Mouse (Mus musculus) induced T-regulatory cell, adult 2 months (primary cell): ENCODE measurements around the gene Slc7a1.
"Not testable (repeated sequence)": the region's sequence is repeated elsewhere in the genome, so short reads cannot be mapped to it uniquely, and the experiment has no call there.

Experiments used
- DNase-seq: peaks from one replicate; pipeline ENCODE4 v3.0.0-alpha.2; 2012; ENCODE audit warnings: low read depth

Gene Slc7a1

DNA sequence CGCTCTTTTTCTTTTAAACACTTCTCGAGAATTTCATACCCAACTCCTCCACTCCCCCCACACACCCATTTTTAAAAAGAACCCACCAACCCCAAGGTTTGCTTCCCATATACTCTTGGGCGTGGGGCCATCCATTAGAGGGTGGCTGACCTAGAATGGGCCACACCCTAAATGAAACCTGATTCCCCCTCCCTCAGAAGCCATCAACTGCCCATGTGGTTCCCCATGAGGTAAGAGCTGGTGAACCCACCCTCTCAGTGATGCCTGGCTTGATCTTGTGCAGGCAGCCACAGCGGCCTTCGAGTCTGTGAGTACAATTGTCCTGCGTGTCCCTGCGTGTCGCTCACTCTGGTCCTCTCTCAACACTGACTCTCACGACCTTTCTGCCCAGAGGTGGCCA lies 33.2 kb downstream of the Slc7a1 start:
- DNase-seq: no peak

DNA sequence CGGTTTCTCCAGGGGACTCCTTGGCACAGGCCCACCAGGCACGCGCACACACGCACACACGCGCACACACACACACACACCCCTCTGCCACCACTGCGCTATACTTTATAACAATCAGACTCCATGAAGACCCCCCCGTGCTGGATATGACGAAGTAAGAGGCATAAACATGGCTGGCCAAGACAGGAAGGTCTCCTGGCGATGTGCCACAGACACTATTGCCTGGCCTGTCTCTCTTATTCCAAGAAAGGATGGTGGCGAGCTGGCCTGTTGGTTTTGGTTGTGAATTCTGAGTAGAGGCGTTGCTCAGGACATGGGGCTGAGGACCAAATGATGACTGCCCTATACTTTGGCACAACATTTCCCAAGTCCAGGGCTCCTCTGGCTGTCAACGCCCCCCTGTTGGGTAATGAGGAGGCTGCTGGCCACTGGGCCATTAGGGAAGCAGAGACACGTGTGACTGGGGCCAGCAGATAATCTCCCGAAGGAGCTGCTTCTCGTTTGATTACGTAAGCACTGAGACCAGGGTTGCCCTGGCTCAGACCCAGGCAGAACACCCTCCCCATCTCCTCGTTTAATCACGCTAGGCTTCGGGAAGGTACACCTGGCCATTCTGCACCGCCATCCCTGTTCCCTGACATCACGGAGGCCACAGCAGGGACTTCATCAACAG lies 36.1 kb downstream of the Slc7a1 start:
- no peak for DNase-seq

DNA sequence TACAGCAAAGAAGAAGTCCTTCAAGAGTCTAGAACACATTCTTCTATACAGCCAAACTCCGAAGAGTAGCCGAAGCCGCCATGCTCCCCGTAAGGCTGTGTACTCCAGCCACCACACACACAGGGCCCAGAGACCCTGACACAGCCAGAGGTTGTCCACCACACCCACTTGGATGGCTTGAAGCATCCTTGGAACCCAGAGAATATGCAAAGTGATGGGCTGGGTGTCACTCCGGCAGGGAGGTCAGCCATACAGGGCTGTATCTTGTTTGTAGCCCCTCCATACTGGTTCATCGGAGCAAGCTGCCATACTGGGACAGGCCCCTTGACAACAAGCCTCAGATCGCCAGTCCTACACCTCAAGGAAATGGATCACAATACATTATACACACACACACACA lies 37.4 kb downstream of the Slc7a1 start:
- DNase-seq: no peak

DNA sequence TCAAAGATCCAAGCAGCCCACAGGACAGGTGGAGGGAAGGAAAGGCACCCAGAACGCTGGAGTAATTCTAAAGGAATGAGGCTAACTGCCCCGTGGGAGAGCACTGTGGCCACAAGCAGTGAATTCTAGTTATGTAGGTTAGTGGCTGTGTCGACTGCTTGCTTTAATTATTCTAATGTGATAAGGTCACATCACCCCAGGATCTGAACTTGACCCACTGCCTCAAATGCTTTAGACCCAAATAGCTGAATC lies 38.0 kb downstream of the Slc7a1 start:
- DNase-seq: no peak

DNA sequence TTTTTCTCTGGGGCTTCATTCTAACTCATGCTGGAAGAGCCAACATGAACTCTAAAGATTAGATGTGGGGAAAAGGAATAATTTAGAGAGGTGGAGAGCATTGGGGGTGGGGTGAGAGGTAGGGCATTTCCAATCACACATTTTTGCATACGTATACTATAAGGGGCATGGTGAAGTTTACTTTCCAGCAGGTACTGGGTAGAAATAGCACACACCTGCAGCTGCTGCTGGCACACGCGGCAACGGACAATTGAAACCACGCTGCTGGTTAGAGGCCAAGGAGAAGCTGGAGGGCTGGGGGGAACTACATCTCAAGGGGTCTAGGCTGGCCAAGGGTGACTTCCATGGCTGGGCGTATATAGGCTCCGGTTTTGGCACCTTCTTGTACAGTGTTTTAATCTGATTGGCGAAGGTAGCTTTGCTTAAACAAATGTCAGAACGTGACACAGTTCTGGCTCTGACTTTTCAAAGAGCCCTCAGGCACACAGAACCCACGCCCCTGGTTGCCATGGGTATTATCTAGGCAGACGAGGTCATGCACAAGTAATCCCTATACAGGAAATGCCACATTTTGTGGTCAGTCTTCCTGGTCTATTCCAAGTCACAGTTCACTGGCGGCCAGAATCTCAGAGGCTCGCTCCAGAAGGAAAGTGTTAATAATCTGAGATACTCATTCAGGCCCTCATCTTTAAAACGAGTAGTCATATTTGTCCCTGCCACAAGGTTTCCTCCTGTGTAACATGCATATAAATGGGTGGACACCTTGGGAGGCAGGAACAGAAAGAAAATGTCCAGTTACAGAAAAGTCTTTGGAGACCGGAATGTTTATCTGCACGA lies 38.6 kb downstream of the Slc7a1 start:
- DNase-seq: no peak

DNA sequence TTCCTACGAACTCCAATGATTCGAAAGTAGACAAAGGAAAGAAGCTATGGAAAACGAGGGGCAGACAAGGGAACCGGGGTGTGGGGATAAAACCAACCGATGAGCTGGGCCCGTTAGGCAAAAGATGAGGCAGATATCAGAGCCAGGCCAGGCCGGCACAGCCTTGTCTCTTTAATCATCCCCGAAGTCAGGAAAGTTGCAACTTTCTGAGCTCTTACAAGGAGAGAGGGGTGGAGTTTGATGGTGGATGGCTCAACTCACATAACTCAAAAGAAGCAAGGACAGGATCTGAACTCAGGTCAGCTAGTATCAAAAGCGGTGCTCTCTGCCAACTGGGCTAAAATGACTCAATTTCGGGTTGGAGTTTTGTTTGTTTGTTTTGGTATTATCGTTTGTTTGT lies 40.6 kb downstream of the Slc7a1 start:
- no peak for DNase-seq

DNA sequence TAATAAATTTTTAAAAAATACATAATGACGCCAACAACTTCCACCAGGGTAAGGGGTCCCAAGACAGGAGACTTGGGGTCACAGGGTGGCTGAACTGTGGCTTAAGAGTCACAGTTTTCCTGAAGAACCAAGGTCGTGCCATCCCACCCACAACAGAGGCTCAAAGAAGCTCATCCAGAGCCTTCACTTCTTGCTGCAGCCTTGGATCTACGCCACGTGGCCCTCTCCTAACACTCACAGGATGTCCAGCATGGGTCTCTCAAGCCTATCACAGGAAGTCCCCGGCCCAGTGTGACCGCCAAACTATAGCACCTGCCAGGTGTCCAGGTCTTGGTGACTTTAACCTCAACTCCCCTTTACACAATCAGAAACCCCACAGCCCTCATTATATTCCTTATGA lies 42.5 kb downstream of the Slc7a1 start:
- no peak for DNase-seq

DNA sequence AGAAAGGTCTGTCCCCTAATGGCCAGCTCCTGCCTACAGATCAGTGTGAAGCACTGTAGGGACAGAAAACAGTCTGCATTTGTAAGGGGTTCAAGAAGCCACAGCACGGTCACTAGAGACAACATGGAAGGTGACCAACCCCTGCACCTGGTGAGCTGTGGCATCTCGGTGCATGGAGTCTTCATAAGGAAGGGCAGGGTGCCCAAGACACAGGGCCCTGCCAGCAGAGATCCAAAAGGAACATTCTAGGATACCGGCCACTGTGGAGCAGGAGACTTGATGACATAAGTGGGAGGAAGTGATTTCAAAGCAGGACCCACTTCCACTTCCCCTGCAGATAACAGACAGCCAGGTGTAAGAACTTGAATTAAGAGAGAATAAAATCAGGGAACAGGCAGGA lies 43.9 kb downstream of the Slc7a1 start:
- DNase-seq: no peak

DNA sequence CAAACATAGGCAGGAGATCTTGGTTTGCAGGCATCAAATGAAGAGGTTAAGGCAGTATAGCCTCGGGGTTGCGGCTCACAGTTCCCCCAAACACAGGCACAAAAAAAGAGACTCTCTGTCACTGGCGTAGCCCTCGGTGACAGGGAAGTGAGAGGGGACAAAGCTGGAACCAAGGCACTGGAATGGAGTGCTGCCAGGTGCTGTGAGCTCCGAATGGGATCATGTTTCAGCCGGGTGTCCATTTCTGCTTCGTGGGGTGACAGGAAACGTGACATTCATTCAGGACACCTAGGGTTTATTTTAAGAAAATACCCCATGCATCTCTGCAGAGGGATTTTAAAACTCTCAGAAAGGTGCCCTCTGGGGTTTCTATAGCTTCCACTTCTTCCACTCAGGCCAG lies 45.2 kb downstream of the Slc7a1 start:
- DNase-seq: no peak

DNA sequence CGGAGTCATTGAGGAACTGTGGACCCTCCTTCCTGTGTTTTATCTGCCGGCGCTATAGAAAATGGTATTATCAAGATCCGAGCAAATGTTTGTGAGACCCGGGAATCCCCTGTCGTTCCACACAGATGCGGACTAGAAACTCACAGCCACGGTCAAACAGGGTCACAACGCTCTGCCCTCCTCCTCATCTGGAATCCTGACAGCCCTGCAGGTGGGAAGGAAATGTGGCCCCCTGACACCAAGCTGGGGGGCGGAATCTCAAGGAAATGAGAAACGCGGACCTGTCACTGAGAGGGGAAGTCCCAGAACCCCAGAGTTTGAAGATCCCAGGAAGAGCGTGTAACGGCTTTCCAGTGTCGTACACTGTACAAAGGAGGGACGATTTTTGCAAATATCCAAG lies 46.3 kb downstream of the Slc7a1 start:
- DNase-seq: no peak

DNA sequence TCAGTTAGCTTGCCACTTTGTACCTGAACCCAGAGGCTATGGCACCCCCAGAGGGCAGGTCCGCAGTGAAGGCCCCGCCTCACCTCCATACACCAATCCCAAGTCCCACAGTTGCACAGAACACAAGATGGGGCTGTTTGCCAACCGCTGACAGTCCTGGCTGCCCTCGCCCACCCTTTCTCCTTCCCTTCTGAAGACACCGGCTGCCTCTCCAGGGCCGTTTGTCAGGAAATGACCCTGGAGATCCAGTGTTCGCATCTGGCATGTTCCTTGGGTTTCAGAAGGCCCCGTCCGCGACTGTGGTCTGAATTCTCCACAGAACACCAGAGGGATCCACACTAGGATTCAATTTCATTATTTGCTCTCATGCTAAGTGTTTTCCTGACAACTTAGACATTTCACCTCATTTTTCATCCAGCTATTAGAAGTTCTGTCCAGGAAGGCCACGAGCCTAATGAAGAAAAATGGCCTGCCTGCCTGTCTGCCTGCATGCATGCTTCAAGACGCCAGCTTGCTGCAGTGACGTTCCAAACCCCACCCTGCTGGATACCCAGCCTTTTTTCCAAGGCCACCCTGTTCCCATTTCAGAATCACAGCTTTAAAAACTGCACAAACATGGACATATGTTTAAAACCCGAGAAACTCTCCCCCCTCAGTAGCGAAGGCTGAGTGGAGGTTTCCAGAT lies 50.2 kb downstream of the Slc7a1 start:
- DNase-seq: no peak

DNA sequence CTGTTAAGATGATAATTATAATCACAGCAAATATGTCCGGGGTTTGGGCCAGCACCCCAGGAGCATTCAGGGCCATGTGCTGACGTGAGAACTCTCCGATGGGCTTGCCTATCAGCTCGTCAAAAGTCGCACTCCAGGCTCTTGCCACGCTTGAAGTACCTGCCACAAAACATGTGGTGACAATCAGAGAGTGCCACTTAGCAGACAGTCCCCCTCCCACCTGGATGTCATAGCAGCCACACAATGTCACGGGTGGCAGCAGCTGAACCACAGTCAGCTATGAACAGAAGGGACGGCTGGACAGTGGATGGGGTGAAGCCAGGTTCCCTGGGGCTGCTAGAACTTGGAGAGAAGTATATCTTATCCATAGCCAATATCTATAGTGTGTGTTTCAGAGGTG lies 51.6 kb downstream of the Slc7a1 start:
- no peak for DNase-seq

DNA sequence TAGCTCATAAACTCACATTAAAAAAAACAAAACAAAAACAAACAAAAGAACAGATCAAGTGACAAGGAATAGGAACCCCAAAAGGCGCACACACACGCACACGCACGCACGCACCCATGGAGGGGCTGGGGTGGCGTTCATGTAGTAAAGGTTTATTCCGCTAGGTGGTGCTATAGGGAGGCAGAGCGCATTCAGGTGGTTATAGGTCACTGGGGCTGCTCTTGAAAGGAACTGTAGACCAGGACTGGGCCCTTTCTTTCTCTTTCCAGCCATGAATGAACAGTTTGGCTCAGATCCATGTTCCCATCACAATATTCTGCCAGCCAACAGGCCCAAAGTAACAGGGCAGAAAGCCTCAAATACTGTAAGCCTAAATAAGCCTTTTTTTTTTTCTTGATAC lies 53.2 kb downstream of the Slc7a1 start:
- DNase-seq: peak; percentile 71

DNA sequence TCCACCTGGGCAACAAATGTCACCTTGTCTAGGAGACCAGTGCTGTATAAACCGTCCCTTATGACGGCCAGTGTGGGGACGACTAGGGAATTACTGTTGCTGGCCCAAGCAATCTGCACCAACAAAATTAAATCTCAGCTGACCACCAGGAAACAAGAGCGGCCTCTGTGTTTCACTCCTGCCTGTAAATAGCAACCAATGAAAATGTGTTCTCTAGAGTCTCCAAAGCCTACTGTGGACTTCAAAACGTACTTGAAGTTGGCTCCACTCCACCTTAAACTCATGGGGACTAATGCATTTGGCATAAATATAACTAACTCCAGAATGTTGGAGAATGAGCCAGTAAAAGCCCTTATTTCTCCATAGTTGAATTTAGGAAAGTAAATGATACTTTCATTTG lies 55.3 kb downstream of the Slc7a1 start:
- no peak for DNase-seq

DNA sequence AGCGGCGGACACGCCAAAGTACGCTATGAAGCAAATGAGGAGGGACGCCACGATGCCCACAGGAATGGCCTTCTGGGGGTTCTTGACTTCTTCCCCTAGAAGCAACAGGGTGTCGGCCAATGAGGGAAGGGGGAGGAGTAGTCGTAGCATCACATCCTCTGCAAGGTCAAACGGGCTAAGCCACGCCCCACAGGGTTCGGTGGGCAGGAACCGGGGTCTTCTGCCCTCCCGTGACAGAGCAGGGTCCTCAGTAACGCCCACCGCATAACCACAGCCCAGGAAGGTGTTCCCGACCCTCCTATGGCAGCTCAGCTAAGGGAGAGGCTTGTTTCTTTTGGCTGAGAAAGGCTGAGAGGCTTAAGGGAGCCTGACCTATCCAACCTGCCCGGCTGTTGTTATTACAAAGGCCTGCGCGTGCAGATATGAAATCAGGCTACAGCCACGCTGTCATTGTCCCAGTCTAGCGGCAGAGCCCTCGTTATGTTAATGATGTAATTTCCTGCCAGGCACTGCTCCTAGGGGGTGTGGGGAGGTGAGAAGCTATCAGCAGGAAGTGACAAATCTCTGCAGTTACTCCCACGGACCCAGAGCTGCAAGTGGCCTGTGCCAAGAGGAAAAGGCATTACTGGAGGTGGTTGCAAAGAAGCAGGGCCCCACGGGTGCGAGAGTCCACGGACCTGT lies 57.5 kb downstream of the Slc7a1 start:
- DNase-seq: peak; percentile 90

DNA sequence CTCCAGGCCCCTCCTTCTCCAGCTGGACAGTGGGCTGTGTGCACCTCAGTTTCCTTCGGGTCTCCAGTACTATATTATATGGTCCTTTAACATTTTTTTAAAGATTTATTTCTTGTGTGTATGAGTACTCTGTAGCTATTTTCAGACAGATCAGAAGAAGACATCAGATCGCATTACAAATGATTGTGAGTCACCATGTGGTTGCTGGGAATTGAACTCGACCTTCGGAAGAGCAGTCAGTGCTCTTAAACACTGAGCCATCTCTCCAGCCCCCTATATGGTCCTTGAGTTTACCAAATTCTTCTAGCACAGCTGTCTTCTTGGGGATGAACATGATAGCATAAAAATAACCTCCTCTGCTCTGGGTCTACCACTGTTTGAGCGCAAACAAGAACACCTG lies 60.6 kb downstream of the Slc7a1 start:
- no peak for DNase-seq

DNA sequence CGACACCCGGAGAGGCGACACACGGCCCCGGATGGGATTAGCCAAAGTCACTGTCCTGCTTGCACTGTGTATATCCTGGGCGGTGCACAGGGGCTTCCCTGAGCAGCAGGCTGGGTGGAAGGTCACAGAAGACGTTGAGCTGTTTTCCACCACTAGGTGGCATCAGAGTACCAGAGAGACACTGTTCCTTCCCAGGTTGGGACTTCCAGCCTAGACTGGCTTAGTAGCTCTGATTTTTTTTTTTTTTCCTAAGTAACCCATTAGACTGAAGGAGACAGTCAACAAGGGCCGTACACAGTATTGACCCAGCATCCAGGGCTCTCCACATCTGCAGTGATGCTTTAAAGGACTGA lies 67.1 kb downstream of the Slc7a1 start:
- peak; percentile 83 for DNase-seq

DNA sequence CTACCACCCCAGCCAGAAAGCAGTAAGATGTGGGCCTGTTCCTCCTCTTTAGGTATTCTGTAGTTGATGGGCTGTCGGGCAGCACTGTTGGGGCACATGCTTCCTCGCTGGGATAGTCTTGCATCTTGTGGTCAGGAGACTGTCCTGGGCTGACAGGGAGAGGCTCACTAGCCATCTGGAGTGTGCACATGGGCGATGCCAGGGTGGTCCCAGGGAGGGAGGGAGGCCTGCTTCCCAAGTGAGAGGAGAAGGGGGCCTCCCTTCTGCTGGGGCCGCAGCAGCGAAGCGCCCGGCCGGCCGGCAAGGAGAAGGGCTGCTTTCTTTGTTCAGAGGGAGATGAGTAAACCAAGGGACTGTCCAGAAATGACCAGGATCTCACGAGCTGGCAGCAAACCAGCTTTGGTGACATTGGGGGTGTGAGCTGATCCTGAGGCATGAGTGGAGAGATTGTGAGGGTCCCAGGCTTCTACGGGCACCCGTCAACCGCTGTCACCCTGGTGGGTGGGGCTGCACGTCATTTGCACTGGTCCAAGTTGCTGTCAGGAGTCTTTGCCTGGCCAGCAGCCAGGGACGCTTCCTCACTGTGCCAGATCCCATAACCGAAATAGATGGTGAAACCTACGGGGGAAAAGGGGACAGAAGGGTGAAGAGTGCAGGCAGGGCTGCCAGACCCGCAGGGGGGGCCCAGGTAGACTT lies 67.6 kb downstream of the Slc7a1 start:
- no peak for DNase-seq

DNA sequence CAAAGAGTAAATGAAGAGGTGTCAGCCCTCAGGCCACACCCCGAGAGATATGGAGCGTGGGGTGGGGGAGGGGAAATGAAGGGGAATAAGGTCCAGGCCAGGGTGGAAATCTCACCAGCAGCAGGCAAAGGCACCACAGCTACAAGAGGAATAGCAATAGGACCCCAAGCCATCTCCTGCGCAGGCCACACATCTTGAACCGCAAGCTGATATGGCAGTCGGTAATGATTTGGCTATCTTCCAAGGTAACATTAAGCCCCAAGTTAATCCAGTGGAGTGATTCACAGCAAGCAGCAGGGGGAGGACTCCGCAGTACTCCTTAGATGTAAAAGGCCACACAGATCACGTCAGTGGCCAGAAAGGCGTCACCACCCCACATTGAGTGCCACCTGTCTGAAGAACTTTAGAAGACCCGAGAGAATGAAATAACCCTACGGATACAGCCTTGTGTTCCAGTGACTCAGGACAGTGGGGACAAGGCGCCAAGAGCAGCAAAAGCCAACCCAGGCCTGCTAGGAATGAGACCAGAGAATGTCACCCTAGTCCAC lies 68.4 kb downstream of the Slc7a1 start:
- DNase-seq: no peak

DNA sequence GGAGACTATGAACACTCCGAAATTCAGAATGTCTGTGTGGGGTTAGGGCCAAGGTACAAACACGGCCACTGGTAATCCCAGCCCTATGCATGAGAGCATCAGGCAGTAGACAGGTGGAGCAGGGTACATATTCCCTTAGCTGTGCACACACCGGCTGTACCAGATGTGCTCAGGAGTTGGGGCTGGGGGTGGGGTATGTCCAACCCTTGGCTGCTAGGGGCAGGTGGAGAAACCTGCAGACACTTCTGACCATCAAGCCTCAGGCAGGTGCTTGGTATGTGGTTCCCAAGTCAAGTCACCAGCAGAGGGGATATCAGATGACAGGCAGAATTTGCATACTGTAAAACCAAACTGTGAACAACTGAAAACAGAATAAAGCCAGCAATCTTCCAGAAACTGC lies 70.7 kb downstream of the Slc7a1 start:
- no peak for DNase-seq

DNA sequence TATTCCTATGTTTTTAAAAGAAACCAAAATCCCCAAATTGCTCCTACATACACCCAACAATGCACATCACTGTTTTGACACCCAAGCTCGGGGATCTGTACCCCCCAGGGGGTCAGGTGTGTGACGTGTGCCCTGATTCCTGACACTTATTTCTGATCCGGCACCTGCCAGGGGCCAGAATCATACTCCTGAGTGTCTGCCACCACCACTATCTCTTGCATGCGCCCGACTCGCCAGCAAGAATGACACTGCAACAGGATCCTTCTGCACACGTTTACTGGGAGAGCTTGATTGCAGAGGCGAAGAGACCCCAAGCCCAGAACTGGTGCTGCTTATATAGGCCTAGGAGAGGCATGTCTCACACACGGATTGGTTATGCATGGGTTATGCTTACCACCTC lies 73.4 kb downstream of the Slc7a1 start:
- DNase-seq: not testable (repeated sequence)

DNA sequence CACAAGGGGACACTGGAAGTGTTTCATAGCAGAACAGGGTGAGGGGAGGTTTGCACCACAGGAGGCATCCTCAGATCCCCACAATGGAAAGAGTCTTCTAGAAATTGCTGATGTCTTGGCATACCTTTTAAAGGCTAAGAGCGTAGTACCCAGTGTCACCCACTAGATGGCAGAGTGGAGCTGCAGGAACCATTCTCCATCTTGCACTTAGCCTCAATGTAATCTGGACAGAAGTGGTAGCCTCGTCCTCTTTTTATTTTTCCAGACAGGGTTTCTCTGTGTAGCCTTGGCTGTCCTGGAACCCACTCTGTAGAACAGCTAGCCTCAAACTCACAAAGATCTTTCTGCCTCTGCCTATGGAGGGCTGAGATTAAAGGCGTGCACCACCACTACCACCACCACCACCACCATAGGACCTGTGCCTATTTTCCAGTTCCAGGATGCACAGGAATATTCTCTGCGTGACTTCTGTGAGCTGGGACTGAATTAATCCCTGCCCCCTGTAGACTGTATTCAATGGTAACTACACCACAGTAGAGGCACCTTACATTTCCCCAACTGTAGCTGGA lies 74.3 kb downstream of the Slc7a1 start:
- DNase-seq: peak; percentile 84
